Mouse (Mus musculus) left cerebral cortex, postnatal 4 days (tissue): ENCODE data around the gene Dync2li1. TPM values are rescaled to one million over a fixed set of nuclear protein-coding genes. Genes with fewer than 3 reads are reported as not detected.

ENCODE experiments used
- DNase-seq: peaks from one replicate; pipeline ENCODE4 v3.0.0-alpha.2; 2022
- intact Hi-C: fragments of 180-260 bp; cut with DNase I; formaldehyde crosslinking; loops from one replicate; pipeline ENCODE4 v1.15.1; 2025
- total RNA-seq, 2 experiments: library from RNA; stranded (reverse); gene quantifications; 2 replicates each; pipeline ENCODE4 v1.2.3; 2021

The Dync2li1 gene
- total RNA-seq, 2 experiments from 2014 or later = 20.1 to 22.8 TPM

- DNase-seq = no peak
- intact Hi-C loops = no loop called here
Observed at GRCm38 (mm10) chr17:84607617-84608016, 18.7 kb upstream of the Dync2li1 start.

GRCm38 (mm10) chr17:84608606-84609005 is 17.7 kb upstream of the Dync2li1 start:
- intact Hi-C loops = no loop called here
- DNase-seq = no peak

- DNase-seq = no peak
- intact Hi-C loops = no loop called here
Observed at GRCm38 (mm10) chr17:84611500-84611899, 14.8 kb upstream of the Dync2li1 start.

GRCm38 (mm10) chr17:84611971-84612370 is 14.3 kb upstream of the Dync2li1 start:
- no peak for DNase-seq
- intact Hi-C loops = no loop called here

GRCm38 (mm10) chr17:84615811-84616210 is 10.5 kb upstream of the Dync2li1 start:
- no peak for DNase-seq
- intact Hi-C loops = no loop called here

- DNase-seq = no peak
- intact Hi-C loops = no loop called here
Observed at GRCm38 (mm10) chr17:84616526-84617074, 9.7 kb upstream of the Dync2li1 start.

GRCm38 (mm10) chr17:84617953-84618352 is 8.3 kb upstream of the Dync2li1 start:
- intact Hi-C loops = no loop called here
- no peak for DNase-seq

- DNase-seq = no peak
- intact Hi-C loops = no loop called here
Observed at GRCm38 (mm10) chr17:84619112-84619511, 7.2 kb upstream of the Dync2li1 start.

- no peak for DNase-seq
- intact Hi-C loops = loop anchor here (10.0 kb wide), 1 partner anchor 145 kb away; no protein-coding TSS in a partner anchor
Observed at GRCm38 (mm10) chr17:84620076-84620475, 6.2 kb upstream of the Dync2li1 start.

- DNase-seq = no peak
- intact Hi-C loops = loop anchor here (10.0 kb wide), 1 partner anchor 146 kb away; no protein-coding TSS in a partner anchor
Observed at GRCm38 (mm10) chr17:84620610-84621009, 5.7 kb upstream of the Dync2li1 start.

- intact Hi-C loops = loop anchor here (10.0 kb wide), 1 partner anchor 146 kb away; no protein-coding TSS in a partner anchor
Observed at GRCm38 (mm10) chr17:84621209-84621608, 5.1 kb upstream of the Dync2li1 start.

GRCm38 (mm10) chr17:84622028-84622427 is 4.3 kb upstream of the Dync2li1 start:
- intact Hi-C loops = loop anchor here (10.0 kb wide), 1 partner anchor 147 kb away; no protein-coding TSS in a partner anchor
- no peak for DNase-seq

More at GRCm38 (mm10) chr17:84621209-84621608, 5.1 kb upstream of the Dync2li1 start:
- no peak for DNase-seq

- DNase-seq = no peak
- intact Hi-C loops = loop anchor here (10.0 kb wide), 1 partner anchor 148 kb away; no protein-coding TSS in a partner anchor
Observed at GRCm38 (mm10) chr17:84622873-84623272, 3.4 kb upstream of the Dync2li1 start.

GRCm38 (mm10) chr17:84626857-84627305 is 585 bp downstream of the Dync2li1 start:
- DNase-seq = peak; percentile 33
- intact Hi-C loops = loop anchor here (10.0 kb wide), 1 partner anchor 152 kb away; no protein-coding TSS in a partner anchor

GRCm38 (mm10) chr17:84627721-84628120 is 1.4 kb downstream of the Dync2li1 start:
- intact Hi-C loops = loop anchor here (10.0 kb wide), 1 partner anchor 153 kb away; no protein-coding TSS in a partner anchor
- no peak for DNase-seq

GRCm38 (mm10) chr17:84628611-84629010 is 2.3 kb downstream of the Dync2li1 start:
- intact Hi-C loops = loop anchor here (10.0 kb wide), 1 partner anchor 154 kb away; no protein-coding TSS in a partner anchor
- DNase-seq = no peak

GRCm38 (mm10) chr17:84631836-84632235 is 5.5 kb downstream of the Dync2li1 start:
- intact Hi-C loops = no loop called here
- no peak for DNase-seq

GRCm38 (mm10) chr17:84633443-84633842 is 7.1 kb downstream of the Dync2li1 start:
- intact Hi-C loops = no loop called here
- no peak for DNase-seq

GRCm38 (mm10) chr17:84636328-84636727 is 10.0 kb downstream of the Dync2li1 start:
- intact Hi-C loops = no loop called here
- peak; percentile 59 for DNase-seq

- no peak for DNase-seq
- intact Hi-C loops = no loop called here
Observed at GRCm38 (mm10) chr17:84637971-84638370, 11.7 kb downstream of the Dync2li1 start.

GRCm38 (mm10) chr17:84639796-84640378 is 13.6 kb downstream of the Dync2li1 start:
- no peak for DNase-seq

GRCm38 (mm10) chr17:84641893-84642292 is 15.6 kb downstream of the Dync2li1 start:
- peak; percentile 62 for DNase-seq
- intact Hi-C loops = no loop called here

More at GRCm38 (mm10) chr17:84639796-84640378, 13.6 kb downstream of the Dync2li1 start:
- intact Hi-C loops = no loop called here
